Mouse (Mus musculus) limb, embryonic 10.5 days (tissue): ENCODE data around the gene Rab5a. TPM values are rescaled to one million over a fixed set of nuclear protein-coding genes. Genes with fewer than 3 reads are reported as not detected.
"Not testable (repeated sequence)": the region's sequence is repeated elsewhere in the genome, so short reads cannot be mapped to it uniquely, and the experiment has no call there.

Experiments
- DNase-seq: peaks from one replicate; pipeline ENCODE4 v3.0.0-alpha.2; 2017; ENCODE audit warnings: low spot score
- H3K27ac ChIP-seq: fragments of 300-500 bp; sonication (generic); 2 replicates; pipeline ENCODE4 v1.5.1; 2016; ENCODE audit warnings: mild to moderate bottlenecking
- H3K27me3 ChIP-seq: fragments of 300-500 bp; sonication (generic); 2 replicates; pipeline ENCODE4 v1.6.1; 2016; ENCODE audit warnings: low read depth, mild to moderate bottlenecking; ENCODE audit not compliant: poor library complexity, severe bottlenecking
- H3K36me3 ChIP-seq: fragments of 300-500 bp; sonication (generic); 2 replicates; pipeline ENCODE4 v1.6.1; 2016; ENCODE audit warnings: mild to moderate bottlenecking, moderate library complexity
- H3K4me1 ChIP-seq: fragments of 300-500 bp; sonication (generic); 2 replicates; pipeline ENCODE4 v1.6.1; 2016
- H3K4me3 ChIP-seq: fragments of 300-500 bp; sonication (generic); 2 replicates; pipeline ENCODE4 v1.5.1; 2016; ENCODE audit warnings: mild to moderate bottlenecking, moderate library complexity
- H3K9me3 ChIP-seq: fragments of 300-500 bp; sonication (generic); replicated peaks from 2 replicates; pipeline ENCODE4 v1.6.1; 2016; ENCODE audit warnings: mild to moderate bottlenecking
- WGBS: fragments of 180-500 bp; shearing (Covaris S2); methylation state at CpG from one replicate; pipeline ENCODE4 v1.1.7; 2016; 5-methylcytosine and 5-hydroxymethylcytosine counted together
- polyA plus RNA-seq: library from polyadenylated mRNA; unstranded; fragments of >200 nt; fragmentation: Nextera tagmentation; extraction: Ambion mirVana; gene quantifications from 2 replicates; pipeline ENCODE4 v1.2.1, GENCODE M21; 2016

Gene Rab5a
- polyA plus RNA-seq, 1 experiment from 2014 or later = 70.4 TPM

DNA sequence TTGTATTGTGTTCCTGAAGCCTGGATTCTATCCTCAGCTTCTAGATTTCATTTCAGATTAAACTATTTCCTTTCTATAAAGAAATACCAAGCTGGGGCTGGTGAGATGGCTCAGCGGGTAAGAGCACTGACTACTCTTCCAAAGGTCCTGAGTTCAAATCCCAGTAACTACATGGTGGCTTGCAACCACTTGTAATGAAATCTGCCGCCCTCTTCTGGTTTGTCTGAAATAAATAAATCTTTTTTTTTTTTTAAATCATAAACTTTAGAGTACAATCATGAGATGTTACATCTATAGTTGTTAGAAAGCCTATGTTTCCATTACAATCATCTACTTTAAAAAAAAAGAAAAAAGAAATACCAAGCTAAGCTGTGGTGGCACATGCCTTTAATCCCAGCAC, 23.9 kb downstream of the Rab5a start:
- Histone ChIP-seq H3K27me3 (no peaks in the 10 kb centered on the region), H3K36me3 (peaks cover 83% of the 10 kb centered on the region)
- 96% methylated on average over 2 of the region's 2 CpGs for WGBS

DNA sequence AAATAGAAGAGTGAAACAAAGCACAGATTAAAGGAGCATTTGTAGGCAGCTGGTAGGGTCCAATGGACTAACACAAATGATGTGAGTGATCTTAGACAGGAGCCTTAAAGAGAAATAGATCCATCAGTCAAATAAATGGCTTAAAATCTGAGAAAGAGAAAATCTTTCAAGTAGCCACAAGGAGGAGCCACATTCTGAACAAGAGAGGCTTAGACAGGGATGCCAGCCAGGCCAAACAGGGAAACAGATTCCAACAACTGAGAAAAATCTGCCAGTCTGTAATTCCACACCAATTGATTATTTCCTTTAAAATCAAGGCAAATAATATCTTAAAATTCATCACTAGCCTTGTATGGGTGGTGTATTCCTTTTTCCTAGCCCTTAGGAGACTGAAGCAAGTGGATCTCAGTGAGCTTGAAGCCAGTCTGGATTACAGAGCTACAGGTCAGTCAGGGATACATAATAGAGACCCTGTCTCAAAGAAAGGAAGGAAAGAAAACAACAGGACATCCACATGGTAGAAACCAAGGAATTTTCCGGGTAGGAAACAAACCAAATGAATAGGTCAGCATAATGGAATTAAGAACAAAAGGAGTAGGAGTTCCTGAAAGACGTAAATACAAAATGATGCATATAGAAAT, 33.4 kb downstream of the Rab5a start:
- 96% methylated on average over 2 of the region's 2 CpGs for WGBS
- no peak overlapping the region for H3K4me3 ChIP-seq
- peaks cover 14% of the 10 kb centered on the region for H3K36me3 ChIP-seq
- no peak overlapping the region for H3K27ac ChIP-seq
- no peaks in the 10 kb centered on the region for H3K9me3 ChIP-seq
- no peaks in the 10 kb centered on the region; the same call in 1 of the 2 replicates for H3K4me1 ChIP-seq
- DNase-seq = no peak
- H3K27me3 ChIP-seq = no peaks in the 10 kb centered on the region

More for the DNA sequence above, 23.9 kb downstream of the Rab5a start:
- DNase-seq = no peak
- Histone ChIP-seq H3K9me3 (no peaks in the 10 kb centered on the region), H3K4me1 (no peaks in the 10 kb centered on the region), H3K4me3 (no peak overlapping the region), H3K27ac (no peak overlapping the region)

DNA sequence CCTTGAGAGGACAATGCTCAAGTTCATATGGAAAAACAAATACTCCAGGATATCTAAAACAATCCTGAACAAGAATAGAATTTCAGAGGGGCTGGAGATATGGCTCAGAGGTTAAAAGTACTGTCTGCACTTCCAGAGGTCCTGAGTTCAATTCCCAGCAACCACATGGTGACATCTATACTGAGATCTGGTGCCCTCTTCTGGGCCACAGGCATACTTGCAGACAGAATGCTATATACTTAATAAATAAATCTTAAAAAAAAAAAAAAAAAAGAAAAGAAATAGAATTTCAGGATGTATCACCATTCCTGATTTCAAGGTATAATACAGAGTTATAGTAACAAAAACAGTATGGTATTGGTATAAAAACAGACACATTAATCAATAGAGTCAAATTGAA, 40.3 kb downstream of the Rab5a start:
- Histone ChIP-seq H3K4me1 (no peaks in the 10 kb centered on the region), H3K36me3 (peaks cover 12% of the 10 kb centered on the region), H3K27ac (no peak overlapping the region), H3K9me3 (no peaks in the 10 kb centered on the region), H3K27me3 (no peaks in the 10 kb centered on the region), H3K4me3 (no peak overlapping the region)
- no peak for DNase-seq

DNA sequence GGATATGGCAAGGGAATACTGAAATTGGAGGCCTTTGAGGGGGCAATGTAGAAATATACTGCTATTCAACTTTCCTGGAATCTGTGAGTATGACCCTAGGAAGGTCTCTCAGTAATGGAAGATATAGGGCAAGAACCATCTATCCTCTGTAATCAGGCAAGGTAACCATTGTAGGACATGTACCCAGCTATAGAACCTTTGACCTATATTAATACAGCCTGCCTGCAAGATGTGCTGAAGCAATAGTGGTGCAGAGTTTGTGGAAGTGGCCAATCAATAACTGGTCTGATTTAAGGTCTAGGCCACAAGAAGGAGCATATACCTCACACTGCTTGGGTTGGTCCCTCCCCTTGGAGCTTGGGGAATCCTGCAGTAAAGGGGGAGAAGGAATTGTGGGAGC, 41.5 kb downstream of the Rab5a start:
- no peaks in the 10 kb centered on the region for H3K9me3 ChIP-seq
- no peak overlapping the region for H3K27ac ChIP-seq

DNA sequence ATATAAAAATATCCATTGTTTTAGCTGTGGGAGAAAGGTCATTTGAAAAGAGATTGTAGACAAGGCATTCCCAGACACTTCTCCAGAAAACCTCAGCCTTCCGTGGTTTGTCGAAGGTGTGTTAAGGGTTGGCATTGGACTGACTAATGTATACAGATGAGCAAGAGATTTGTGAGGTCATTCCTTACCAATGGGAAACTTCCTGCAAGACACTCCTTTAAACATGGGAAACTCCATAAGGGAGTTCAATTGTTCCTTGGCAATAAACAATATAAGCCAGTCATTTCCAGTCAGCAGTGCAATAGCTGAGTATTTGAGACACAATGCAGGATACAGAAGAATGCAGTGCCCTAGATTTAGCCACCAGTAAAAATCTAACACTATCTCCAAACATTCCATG, 49.0 kb downstream of the Rab5a start:
- DNase-seq = no peak
- 96% methylated on average over 2 of the region's 2 CpGs for WGBS
- H3K4me3 ChIP-seq = no peak overlapping the region
- no peaks in the 10 kb centered on the region for H3K36me3 ChIP-seq
- no peaks in the 10 kb centered on the region for H3K9me3 ChIP-seq
- H3K27ac ChIP-seq = no peak overlapping the region
- H3K27me3 ChIP-seq = no peaks in the 10 kb centered on the region
- no peaks in the 10 kb centered on the region for H3K4me1 ChIP-seq

More for the DNA sequence above, 41.5 kb downstream of the Rab5a start:
- Histone ChIP-seq H3K4me3 (no peak overlapping the region), H3K36me3 (peaks cover 4% of the 10 kb centered on the region), H3K4me1 (no peaks in the 10 kb centered on the region), H3K27me3 (no peaks in the 10 kb centered on the region)
- no peak for DNase-seq

DNA sequence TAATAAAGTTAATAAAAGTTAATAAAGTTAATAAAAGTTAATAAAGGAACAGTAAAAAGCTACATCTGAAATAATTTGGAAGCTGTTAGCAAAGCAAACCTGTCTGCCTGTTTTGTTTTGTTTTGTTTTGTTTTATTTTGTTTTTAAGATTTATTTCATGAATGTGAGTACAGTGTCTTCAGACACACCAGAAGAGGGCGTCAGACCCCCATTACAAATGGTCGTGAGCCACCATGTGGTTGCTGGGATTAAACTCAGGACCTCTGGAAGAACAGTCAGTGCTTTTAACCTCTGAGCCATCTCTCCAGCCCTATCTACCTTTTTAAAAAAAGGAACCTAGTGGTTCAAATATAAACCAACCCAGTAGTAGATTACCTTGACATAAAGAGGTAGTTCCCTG, 52.1 kb downstream of the Rab5a start:
- Histone ChIP-seq H3K4me1 (no peaks in the 10 kb centered on the region), H3K27me3 (no peaks in the 10 kb centered on the region), H3K4me3 (no peak overlapping the region), H3K9me3 (no peaks in the 10 kb centered on the region), H3K27ac (no peak overlapping the region), H3K36me3 (no peaks in the 10 kb centered on the region)
- no peak for DNase-seq
- 71% methylated on average over 2 of the region's 2 CpGs for WGBS

DNA sequence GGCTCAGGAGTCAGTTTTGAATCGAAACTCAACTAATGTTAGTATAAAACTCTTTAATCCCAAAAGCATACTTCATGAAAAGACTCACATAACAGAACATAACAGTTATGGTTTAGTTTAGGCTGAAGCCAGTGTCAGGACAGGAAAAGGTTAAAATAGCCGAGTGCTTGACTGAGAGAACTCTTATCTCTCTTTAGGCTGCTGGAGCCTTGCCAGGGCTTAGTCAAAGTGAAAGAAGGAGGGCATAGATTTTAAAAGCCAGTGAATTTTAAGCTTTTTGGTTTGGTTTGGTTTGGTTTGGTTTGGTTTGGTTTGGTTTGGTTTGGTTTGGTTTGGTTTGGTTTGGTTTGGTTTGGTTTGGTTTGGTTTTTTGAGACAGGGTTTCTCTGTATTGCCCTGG, 53.4 kb downstream of the Rab5a start:
- DNase-seq = no peak
- H3K9me3 ChIP-seq = no peaks in the 10 kb centered on the region
- 85% methylated on average over 2 of the region's 2 CpGs for WGBS
- no peaks in the 10 kb centered on the region for H3K4me1 ChIP-seq
- no peaks in the 10 kb centered on the region for H3K36me3 ChIP-seq
- H3K27me3 ChIP-seq = no peaks in the 10 kb centered on the region
- no peak overlapping the region for H3K27ac ChIP-seq
- no peak overlapping the region for H3K4me3 ChIP-seq

DNA sequence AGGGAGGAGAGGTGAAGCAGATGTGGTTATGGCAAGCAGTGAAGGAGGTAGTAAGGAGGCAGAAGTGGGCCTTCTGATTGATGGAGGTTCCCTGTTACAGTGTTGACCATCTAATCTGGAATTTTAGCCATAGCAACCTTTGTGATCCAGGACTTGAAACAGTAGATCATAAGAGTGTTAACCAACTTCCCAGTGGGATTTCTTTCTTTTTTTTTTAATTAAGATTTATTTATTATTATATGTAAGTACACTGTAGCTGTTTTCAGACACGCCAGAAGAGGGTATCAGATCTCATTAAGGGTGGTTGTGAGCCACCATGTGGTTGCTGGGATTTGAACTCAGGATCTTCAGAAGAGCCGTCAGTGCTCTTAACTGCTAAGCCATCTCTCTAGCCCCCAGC, 60.3 kb downstream of the Rab5a start, which contains the start of gene Pp2d1:
TSS of gene Pp2d1 (minus strand) at position 101 of the 400 bp plus-strand sequence.
- H3K27ac ChIP-seq, H3K9me3 ChIP-seq, H3K27me3 ChIP-seq, H3K4me1 ChIP-seq, H3K36me3 ChIP-seq, H3K4me3 ChIP-seq, DNase-seq: not testable (repeated sequence)
- 80% methylated on average over 2 of the region's 2 CpGs for WGBS

DNA sequence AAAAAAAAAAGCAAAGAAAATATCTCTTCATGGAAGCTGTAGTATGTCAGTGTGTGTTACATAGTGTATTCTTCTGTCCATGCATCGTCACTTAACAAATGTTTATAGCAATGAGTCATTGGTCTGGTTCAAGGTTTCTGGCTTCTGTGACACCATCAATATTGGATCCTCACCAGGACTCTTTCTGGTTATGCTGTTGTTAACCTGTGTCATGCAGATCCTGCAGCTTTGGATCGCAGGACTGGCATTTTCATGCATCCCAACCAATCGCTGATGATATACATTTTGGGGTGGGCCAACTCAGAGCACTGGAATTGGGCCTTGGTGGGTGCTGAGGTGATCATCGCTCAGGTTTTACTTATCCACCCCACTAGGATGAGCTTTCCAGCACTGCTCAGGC, 63.5 kb downstream of the Rab5a start:
- Histone ChIP-seq H3K27me3 (no peaks in the 10 kb centered on the region), H3K27ac (no peak overlapping the region), H3K4me1 (no peaks in the 10 kb centered on the region), H3K4me3 (no peak overlapping the region), H3K36me3 (no peaks in the 10 kb centered on the region), H3K9me3 (no peaks in the 10 kb centered on the region)
- WGBS = 97% methylated on average over 4 of the region's 4 CpGs
- no peak for DNase-seq

DNA sequence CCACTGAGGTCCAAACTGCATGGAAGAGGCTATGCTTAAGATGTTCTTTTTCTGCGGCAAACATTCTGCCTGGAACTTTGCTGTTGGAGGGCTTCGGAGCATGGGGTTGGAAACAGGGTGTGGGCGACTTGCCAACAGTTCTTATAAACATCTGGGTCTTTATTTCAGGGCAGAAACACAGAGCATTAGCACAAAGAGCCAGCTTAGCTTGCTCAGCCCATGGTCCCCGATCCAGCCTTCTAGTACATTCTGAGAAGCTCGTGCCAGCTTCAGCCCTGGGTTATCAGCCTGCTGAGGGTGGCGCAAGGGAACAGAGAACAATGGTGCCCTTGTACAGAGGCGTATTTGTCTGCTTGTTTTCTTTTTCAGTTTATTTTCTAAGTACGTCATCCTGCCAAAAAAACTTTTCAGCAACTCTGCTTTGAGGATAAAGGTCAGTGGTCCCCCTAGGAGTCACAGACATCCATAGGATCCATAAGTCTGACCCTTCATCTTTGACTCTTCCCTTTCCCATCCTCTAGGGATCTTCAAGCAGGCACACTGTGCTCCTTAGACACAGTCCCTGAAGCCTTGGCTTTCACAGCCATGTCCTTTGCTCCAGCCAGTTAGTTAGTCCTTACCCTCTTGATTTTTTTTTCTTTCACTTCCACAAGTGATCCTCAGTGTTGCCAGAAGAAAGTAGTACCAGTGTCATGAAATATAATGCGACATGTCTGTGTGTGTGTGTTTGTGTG, 64.7 kb downstream of the Rab5a start:
- no peaks in the 10 kb centered on the region for H3K4me1 ChIP-seq
- no peaks in the 10 kb centered on the region for H3K27me3 ChIP-seq
- H3K4me3 ChIP-seq = no peak overlapping the region
- 93% methylated on average over 9 of the region's 9 CpGs for WGBS
- no peaks in the 10 kb centered on the region for H3K9me3 ChIP-seq
- DNase-seq = no peak
- H3K36me3 ChIP-seq = no peaks in the 10 kb centered on the region
- no peak overlapping the region for H3K27ac ChIP-seq

DNA sequence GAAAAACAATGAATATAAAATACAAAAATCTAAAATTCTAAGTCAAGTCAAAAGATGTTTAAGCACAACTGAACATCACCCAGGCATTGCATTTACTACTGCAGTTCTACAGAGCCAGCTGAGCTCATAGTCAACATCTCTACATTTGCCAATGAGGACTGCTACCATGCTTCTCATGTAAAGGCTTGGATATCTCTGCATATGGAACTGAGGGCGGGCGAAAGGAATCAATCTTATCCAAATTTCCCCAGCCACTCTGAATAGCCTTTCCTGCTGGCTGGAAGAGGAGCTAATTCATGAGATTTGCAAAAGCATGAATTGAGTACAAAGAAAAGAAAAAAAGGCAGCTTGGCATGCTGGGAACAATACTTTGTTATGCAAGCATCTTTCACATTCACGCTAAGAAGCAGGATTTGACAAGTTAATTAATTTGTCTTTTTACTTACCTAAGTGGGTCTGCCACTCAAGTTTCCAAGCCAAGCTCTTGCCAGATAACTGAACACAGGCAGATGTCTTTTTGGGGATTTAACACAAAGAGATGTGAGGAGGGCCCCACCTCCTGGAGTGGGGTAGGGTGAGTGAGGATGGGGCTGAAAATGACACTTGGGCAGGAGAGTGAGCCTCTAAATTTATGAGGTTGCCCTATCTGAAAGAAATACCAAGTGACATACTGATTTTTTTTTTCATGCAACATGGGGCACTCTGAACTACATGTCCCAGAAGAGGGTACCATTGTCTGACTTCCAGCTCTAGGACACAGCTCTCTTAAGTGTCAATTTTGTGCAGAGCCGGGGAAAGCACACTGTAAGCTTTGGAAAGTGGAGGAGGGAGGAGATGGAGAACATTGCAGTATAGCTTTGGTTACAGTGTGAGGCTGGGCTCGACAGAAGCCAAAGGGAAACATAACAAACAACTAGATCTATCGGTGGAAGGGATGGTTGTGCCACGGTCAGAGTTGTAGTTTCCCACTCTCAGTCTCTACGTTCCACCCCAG, 72.6 kb downstream of the Rab5a start:
- Histone ChIP-seq H3K4me1 (no peaks in the 10 kb centered on the region), H3K36me3 (no peaks in the 10 kb centered on the region), H3K4me3 (no peak overlapping the region), H3K27ac (no peak overlapping the region), H3K27me3 (no peaks in the 10 kb centered on the region), H3K9me3 (no peaks in the 10 kb centered on the region)
- WGBS = 78% methylated on average over 8 of the region's 8 CpGs
- no peak for DNase-seq

DNA sequence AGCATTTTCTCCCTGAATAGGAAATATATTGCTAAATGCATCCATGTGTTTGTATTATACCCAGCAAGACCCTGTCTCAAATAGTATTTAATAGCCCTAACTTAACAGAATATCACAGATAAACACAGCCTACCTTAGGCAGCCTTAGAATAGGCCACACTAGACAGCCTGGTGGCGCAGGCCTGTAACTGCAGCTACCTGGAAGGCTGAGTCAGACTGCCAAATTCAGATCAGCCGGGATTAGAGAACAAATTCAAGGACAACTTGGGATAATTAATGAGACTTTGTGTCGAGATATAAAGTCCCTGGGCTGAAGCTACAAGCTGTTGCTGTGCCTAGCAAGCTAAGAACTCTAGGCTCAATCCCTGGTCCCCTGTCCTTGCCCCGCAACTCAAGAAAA, 75.1 kb downstream of the Rab5a start:
- H3K4me1 ChIP-seq = no peaks in the 10 kb centered on the region
- DNase-seq = no peak
- H3K9me3 ChIP-seq = no peaks in the 10 kb centered on the region
- no peaks in the 10 kb centered on the region for H3K36me3 ChIP-seq
- no peaks in the 10 kb centered on the region for H3K27me3 ChIP-seq
- no peak overlapping the region for H3K27ac ChIP-seq
- 78% methylated on average over 4 of the region's 4 CpGs for WGBS
- no peak overlapping the region for H3K4me3 ChIP-seq

DNA sequence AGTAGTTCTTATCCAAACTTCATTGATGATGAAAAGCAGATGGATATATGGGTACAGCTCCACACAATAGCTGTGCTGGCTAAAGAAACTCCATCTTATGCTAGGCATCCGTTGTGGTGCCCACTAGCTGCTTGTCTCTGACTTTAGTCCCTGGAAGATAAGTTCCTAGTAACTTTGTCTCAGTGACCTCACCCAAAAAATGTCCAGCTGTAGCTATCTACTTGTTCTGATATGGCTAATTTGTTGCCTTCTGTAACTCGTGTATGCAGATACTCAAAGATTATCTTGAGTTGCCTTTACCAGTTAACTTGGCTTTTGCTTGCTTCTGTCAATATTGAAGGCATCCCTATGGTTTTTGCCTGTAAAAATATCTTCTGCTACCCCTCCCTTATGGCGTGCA, 75.8 kb downstream of the Rab5a start:
- no peaks in the 10 kb centered on the region for H3K36me3 ChIP-seq
- no peak for DNase-seq
- H3K27me3 ChIP-seq = no peaks in the 10 kb centered on the region
- H3K4me1 ChIP-seq = no peaks in the 10 kb centered on the region
- H3K9me3 ChIP-seq = no peaks in the 10 kb centered on the region
- H3K27ac ChIP-seq = no peak overlapping the region
- WGBS = 88% methylated on average over 3 of the region's 3 CpGs
- no peak overlapping the region for H3K4me3 ChIP-seq
